Mouse (Mus musculus) adrenal gland, postnatal 36 days (tissue): ENCODE measurements around the gene Gm49661. TPM values are rescaled to one million over a fixed set of nuclear protein-coding genes. Genes with fewer than 3 reads are reported as not detected.

ENCODE experiments used
- DNase-seq, 2 experiments: peaks; one replicate each; pipeline ENCODE4 v3.0.0; 2021; ENCODE audit warnings: mixed read lengths in 1 of 2
- long read RNA-seq, 2 experiments: library from polyadenylated mRNA; stranded (forward); transcript quantifications; one replicate each; pipeline ENCODE4 v2.0.0; 2021; ENCODE audit warnings: borderline sequencing depth in 2 of 2
- total RNA-seq, 2 experiments: library from RNA; stranded (reverse); gene quantifications; 2 replicates each; pipeline ENCODE4 v1.2.3; 2021

Gm49661 gene
- 1 to 10 TPM in 1 of 2 experiments, not detected in 1; 1.5 TPM for total RNA-seq
- long read RNA-seq, experiment 1: 0 reads
- long read RNA-seq, experiment 2: 0 reads

GRCm38 (mm10) chr8:84969241-84970134 lies at the start of gene Gm49661, which contains the start of the genes Prdx2 and Rnaseh2a:
Gene Gm49661 (minus strand): TSS chr8:84969433.
Gene Prdx2 (plus strand): TSS chr8:84969587.
Gene Rnaseh2a (minus strand): TSS chr8:84969767.
- DNase-seq: peak; percentile 84 to 88

DNA sequence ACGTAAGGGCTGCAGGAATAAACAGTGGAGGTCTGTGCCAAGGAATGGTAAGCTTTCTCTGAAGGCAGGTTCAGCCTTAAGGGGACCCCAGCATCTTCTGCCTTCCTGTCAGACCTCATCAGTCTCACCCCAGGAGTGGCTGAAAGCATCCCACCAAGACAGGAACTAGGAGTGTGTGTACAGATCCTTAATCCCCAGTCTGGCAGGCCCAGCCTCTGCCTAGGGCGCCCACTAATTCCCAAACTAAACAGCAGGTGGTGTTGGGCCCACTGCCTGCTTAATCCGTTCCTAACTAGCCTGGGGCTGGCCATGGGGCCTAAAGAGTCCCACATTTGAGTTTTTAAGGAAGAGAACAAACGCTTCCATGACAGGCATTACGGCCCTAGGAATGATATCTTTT lies 48.0 kb upstream of the Gm49661 start:
- DNase-seq: no peak

DNA sequence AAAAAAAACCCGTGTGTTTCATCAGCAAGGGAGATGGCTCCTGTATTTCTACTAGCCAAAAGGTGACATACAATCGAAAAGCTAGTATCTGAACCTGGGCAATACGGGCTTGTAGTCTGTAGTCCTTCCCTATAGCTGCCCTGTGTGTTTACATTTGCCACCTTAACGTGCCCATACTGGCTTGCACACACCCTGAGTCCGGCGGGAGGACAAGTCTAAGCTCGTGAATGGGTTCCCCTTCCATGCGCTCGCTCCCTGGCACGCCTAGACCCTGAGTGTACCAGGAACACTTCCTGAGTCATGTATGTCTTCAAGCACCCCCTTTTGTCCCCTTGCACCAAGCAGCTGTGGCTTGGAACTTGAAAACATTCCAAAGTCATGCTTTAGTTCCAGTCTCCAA lies 47.5 kb upstream of the Gm49661 start:
- no peak for DNase-seq

GRCm38 (mm10) chr8:85014431-85014830 lies 45.2 kb upstream of the Gm49661 start, which contains the start of gene Best2:
Gene Best2 (minus strand): TSS chr8:85014531.
- no peak for DNase-seq

DNA sequence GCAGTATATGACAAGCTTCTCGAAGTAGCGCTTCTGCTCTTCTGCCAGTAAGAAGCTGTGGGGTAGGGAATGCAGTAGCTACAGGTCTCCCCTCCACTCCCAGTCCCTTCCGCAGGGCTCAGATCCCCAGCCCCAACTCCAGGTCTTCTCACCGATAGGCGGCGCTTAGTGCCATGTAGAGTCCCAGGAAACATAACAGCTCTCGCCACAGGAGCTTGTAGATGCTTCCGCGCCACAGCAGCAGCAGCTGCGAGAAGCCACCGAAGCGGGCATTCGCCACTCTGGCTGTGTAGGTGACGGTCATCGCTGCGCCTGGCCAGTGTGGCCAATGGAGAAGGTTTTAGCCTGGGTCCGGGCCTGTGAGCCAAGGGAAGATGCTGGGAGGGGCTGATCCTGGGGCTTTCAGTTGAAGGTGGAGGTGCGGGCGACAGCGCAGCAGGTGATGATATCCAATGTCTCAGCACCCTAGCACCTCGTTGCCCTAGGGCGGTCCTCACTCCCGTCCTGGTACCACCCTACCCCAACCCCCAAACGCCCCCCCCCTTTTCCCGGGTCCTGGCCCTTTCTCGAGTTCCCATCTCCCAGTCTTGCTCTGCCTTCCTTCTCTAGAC lies 44.1 kb upstream of the Gm49661 start:
- DNase-seq: peak; percentile 78 to 82

DNA sequence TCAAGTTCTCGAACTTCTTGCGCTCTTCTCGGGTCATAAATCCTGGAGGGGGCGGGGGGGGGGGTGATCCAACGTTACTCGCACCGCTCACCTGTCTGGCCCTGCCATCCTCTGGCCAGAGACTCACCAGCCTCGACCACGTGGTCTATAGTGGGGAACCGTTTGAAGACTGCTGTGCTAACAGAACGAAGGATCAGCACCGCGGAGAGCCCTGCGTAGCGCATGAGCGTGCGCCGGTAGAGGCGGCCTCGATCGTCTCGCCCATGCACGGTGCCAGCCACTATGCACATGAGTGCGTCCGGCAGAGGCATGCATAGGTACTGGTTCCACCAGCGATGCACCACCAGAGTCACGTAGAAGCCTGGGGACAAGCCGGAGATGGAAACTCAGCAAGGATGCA lies 42.0 kb upstream of the Gm49661 start:
- DNase-seq: no peak

- DNase-seq: peak; percentile 57 to 64
Measured at GRCm38 (mm10) chr8:85007686-85008085, 38.5 kb upstream of the Gm49661 start.

DNA sequence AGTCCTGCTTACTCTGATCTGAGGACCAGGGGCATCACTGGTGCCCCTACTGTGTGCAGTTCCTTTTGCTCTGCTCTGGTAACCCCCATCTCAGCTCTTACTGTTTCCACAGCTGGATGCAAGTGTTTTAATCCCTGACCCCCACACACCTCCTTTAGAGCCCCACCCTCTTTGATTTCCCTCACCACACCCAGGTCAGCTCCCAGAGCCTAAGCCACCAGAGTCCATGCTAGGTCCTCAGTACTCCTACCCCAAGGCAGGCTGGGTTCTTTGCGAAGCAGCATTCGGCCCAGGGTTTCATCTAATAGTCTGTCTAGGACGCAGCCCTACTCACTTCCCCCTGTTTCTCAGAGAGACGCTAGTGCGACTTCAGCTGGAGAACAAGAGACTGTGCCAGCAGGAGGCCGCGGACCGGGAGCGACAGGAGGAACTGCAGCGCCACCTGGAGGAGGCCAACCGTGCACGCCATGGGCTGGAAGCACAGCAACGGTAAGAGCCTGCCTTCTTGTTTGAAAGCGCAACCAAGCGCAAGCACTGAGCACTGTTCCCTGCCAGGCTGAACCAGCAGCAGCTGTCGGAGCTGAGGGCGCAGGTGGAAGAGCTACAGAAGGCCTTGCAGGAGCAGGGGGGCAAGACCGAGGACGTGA lies 28.5 kb upstream of the Gm49661 start:
- peak; percentile 92 to 95 for DNase-seq

GRCm38 (mm10) chr8:84996978-84997377 lies 27.7 kb upstream of the Gm49661 start:
- no peak for DNase-seq

DNA sequence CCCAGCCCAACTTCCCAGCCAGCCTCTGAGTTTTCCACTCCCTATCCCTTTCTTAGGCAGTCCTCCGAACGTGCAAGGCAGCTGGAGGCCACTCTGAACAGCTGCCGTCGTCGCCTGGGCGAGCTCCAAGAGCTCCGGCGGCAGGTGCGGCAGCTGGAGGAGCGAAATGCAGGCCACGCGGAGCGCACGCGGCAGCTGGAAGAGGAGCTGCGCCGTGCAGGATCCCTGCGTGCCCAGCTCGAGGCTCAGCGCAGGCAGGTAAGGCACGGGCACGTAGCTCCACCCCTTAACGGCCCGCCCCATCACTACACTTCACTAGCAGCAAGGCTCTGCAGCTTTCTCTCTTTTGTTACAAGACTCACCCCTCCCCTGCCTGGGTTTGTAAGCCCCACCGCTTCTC lies 26.4 kb upstream of the Gm49661 start:
- DNase-seq: no peak

DNA sequence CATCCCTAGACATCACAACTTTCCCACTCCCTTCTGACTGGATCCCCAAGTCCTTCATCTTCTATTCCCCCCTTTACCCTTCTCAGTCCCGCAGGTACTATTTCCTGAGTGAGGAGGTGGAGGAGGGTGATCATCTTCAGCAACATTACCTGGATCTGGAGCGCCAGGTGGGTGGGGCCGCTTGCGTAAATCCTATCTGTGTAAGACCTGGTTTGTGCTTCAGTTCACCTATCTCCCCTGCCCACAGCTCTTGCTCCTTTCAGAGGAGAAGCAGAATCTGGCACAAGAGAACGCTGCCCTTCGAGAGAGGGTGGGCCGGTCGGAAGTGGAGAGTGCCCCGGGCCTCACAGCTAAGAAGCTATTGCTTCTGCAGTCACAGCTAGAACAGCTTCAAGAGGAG lies 25.1 kb upstream of the Gm49661 start:
- DNase-seq: no peak

- no peak for DNase-seq
Measured at GRCm38 (mm10) chr8:84990836-84991235, 21.6 kb upstream of the Gm49661 start.

DNA sequence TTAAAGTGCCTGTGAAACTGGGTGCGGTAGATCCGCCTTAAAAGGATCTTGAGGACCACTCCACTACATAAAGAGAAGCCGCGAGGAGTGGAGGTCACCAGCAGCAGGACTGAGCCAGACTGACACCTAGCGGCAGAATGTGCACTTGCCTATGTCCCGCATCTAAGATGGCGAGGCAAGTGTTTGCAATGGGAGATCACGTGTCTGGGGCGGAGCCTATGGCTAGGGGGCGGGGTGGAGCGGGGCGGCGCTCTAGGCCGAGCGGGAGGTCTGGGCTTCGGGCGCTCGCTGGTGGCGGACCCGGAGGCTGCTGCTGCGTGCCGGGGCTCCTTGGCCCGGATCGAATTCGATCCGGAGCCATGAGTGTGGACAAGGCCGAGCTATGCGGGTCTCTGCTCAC lies 21.1 kb upstream of the Gm49661 start, which contains the start of gene Hook2:
Gene Hook2, plus strand, starts transcription at position 255 of the 400 bp plus-strand sequence.
- DNase-seq: peak; percentile 96 to 97

GRCm38 (mm10) chr8:84989810-84990209 lies 20.6 kb upstream of the Gm49661 start:
- peak; percentile 93 to 96 for DNase-seq

- peak in 1 of 2 experiments; percentile 72 for DNase-seq
Measured at GRCm38 (mm10) chr8:84989311-84989731, 20.1 kb upstream of the Gm49661 start.

DNA sequence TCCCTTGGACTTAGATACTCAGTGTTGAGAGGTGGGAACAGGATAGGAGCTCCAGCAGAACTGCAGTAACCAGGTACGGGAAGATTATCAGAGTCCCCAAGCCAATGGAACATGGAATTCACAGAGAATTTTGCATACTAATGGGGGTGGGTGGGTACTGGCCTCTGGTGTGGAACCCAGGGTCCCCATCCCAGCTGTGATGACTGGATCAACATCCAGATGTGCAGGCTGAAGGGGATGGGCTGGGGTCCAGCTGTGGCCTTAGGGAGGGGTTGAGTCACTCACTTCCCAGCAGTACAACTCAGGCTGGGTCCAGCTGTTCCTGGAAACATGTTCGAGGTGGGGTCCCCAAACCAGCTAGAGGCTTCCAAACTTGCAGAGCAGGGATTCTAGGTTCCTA lies 18.7 kb upstream of the Gm49661 start:
- no peak for DNase-seq

GRCm38 (mm10) chr8:84987388-84987787 lies 18.2 kb upstream of the Gm49661 start:
- no peak for DNase-seq

DNA sequence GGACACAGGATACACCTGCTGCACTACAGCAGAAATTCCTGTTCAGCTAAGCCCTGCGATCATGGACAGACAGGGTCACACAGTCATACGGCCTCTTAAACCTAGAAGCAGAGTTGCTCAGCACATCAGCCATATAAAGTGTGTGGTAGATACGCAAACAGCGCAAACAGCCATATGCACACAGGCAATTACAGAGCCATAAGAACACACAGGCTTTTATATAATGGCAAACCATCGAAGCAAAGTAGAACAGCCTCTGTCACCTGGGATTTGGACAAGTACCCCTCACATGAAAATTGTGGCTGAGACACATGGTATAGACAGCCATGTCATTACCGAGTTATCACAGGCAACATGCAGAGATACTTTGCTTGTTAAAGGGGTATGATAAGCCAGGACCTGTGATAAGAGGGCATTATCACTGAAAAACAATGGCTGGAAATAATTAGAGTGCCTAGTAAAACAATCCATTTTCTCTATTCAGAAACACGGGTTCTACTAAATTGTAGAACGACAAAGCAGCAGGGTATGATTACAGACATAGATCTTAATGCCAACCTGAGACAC lies 17.2 kb upstream of the Gm49661 start:
- DNase-seq: no peak

GRCm38 (mm10) chr8:84985684-84986378 lies 16.6 kb upstream of the Gm49661 start:
- DNase-seq: peak; percentile 88 to 94

- DNase-seq: no peak
Measured at GRCm38 (mm10) chr8:84985049-84985683, 15.9 kb upstream of the Gm49661 start.
